Mouse (Mus musculus): Measurements from ENCODE around the gene Becn1. TPM values are rescaled to one million over a fixed set of nuclear protein-coding genes. Genes with fewer than 3 reads are reported as not detected.
"Not testable (repeated sequence)": the region's sequence is repeated elsewhere in the genome, so short reads cannot be mapped to it uniquely, and the experiment has no call there.

Becn1 gene
- total and polyA plus RNA-seq, 3 experiments = 46.3 to 148 (median 97.7) TPM

GRCm38 (mm10) chr11:101347083-101347775, 45.1 kb upstream of the Becn1 start:
- H3K4me1 ChIP-seq (ENCODE audit: insufficient read depth, low read depth, low read length) = no peaks in the 10 kb centered on the region
- no peaks in the 10 kb centered on the region for H3K9me3 ChIP-seq (replicated peaks)
- ATAC-seq (ENCODE audit: extremely low read depth, insufficient number of reproducible peaks, low FRiP score, poor library complexity, severe bottlenecking) = no peak
- TF ChIP-seq TAL1 (conservative IDR thresholded peaks at IDR 0.05; ENCODE audit: low read depth, low read length) (no peak), CTCF (IDR thresholded peaks at IDR 0.05; ENCODE audit: low read depth, low read length) (no peak), GATA2 (IDR thresholded peaks at IDR 0.05; ENCODE audit: borderline replicate concordance, low read depth, low read length) (no peak), POLR2AphosphoS5 (IDR thresholded peaks at IDR 0.05; ENCODE audit: insufficient replicate concordance, low read depth, low read length) (no peak), GATA1 (IDR thresholded peaks at IDR 0.05; ENCODE audit: borderline replicate concordance, low read length) (no peak)
- no peaks in the 10 kb centered on the region for H3K36me3 ChIP-seq (replicated peaks)
- no peak for DNase-seq (ENCODE audit: low spot score)
- H3K27me3 ChIP-seq (ENCODE audit: insufficient read depth, low read length) = peaks cover 27% of the 10 kb centered on the region
- H3K4me3 ChIP-seq (ENCODE audit: low read depth, low read length) = no peak overlapping the region

GRCm38 (mm10) chr11:101338123-101338760, 36.2 kb upstream of the Becn1 start:
- H3K4me1 ChIP-seq (ENCODE audit: insufficient read depth, low read depth, low read length) = peaks cover 26% of the 10 kb centered on the region
- H3K36me3 ChIP-seq (replicated peaks) = no peaks in the 10 kb centered on the region
- peaks cover 24% of the 10 kb centered on the region for H3K27me3 ChIP-seq (ENCODE audit: insufficient read depth, low read length)
- TF ChIP-seq POLR2AphosphoS5 (IDR thresholded peaks at IDR 0.05; ENCODE audit: insufficient replicate concordance, low read depth, low read length) = no peak
- TF ChIP-seq GATA2 (IDR thresholded peaks at IDR 0.05; ENCODE audit: borderline replicate concordance, low read depth, low read length) = no peak
- no peak for TF ChIP-seq CTCF (IDR thresholded peaks at IDR 0.05; ENCODE audit: low read depth, low read length)
- TF ChIP-seq TAL1 (conservative IDR thresholded peaks at IDR 0.05; ENCODE audit: low read depth, low read length) = no peak
- no peak for TF ChIP-seq GATA1 (IDR thresholded peaks at IDR 0.05; ENCODE audit: borderline replicate concordance, low read length)
- peak; percentile 85 for DNase-seq (ENCODE audit: low spot score)
- no peak overlapping the region; the same call in 1 of the 2 replicates for H3K4me3 ChIP-seq (ENCODE audit: low read depth, low read length)
- ATAC-seq (ENCODE audit: extremely low read depth, insufficient number of reproducible peaks, low FRiP score, poor library complexity, severe bottlenecking) = peak; percentile 60; the same call in 1 of the 2 replicates
- no peaks in the 10 kb centered on the region for H3K9me3 ChIP-seq (replicated peaks)

- ATAC-seq (ENCODE audit: extremely low read depth, insufficient number of reproducible peaks, low FRiP score, poor library complexity, severe bottlenecking) (no peak), DNase-seq (ENCODE audit: low spot score) (no peak)
- Histone ChIP-seq H3K9me3 (replicated peaks) (no peaks in the 10 kb centered on the region), H3K36me3 (replicated peaks) (peaks cover 12% of the 10 kb centered on the region), H3K4me1 (ENCODE audit: insufficient read depth, low read depth, low read length) (peaks cover 26% of the 10 kb centered on the region), H3K4me3 (ENCODE audit: low read depth, low read length) (no peak overlapping the region), H3K27me3 (ENCODE audit: insufficient read depth, low read length) (peaks cover 20% of the 10 kb centered on the region)
- no peak for TF ChIP-seq GATA2 (IDR thresholded peaks at IDR 0.05; ENCODE audit: borderline replicate concordance, low read depth, low read length)
- no peak for TF ChIP-seq CTCF (IDR thresholded peaks at IDR 0.05; ENCODE audit: low read depth, low read length)
- no peak for TF ChIP-seq GATA1 (IDR thresholded peaks at IDR 0.05; ENCODE audit: borderline replicate concordance, low read length)
- no peak for TF ChIP-seq TAL1 (conservative IDR thresholded peaks at IDR 0.05; ENCODE audit: low read depth, low read length)
- TF ChIP-seq POLR2AphosphoS5 (IDR thresholded peaks at IDR 0.05; ENCODE audit: insufficient replicate concordance, low read depth, low read length) = no peak
Measured at GRCm38 (mm10) chr11:101335685-101336084, 33.6 kb upstream of the Becn1 start.

- no peak for TF ChIP-seq POLR2AphosphoS5 (IDR thresholded peaks at IDR 0.05; ENCODE audit: insufficient replicate concordance, low read depth, low read length)
- no peak for TF ChIP-seq TAL1 (conservative IDR thresholded peaks at IDR 0.05; ENCODE audit: low read depth, low read length)
- no peak for TF ChIP-seq CTCF (IDR thresholded peaks at IDR 0.05; ENCODE audit: low read depth, low read length)
- no peak for TF ChIP-seq GATA2 (IDR thresholded peaks at IDR 0.05; ENCODE audit: borderline replicate concordance, low read depth, low read length)
- TF ChIP-seq GATA1 (IDR thresholded peaks at IDR 0.05; ENCODE audit: borderline replicate concordance, low read length) = no peak
- ATAC-seq (ENCODE audit: extremely low read depth, insufficient number of reproducible peaks, low FRiP score, poor library complexity, severe bottlenecking) = no peak
- H3K4me1 ChIP-seq (ENCODE audit: insufficient read depth, low read depth, low read length) = peaks cover 26% of the 10 kb centered on the region
Measured at GRCm38 (mm10) chr11:101334516-101334915, 32.4 kb upstream of the Becn1 start.

GRCm38 (mm10) chr11:101334023-101334422, 31.9 kb upstream of the Becn1 start:
- peaks cover 13% of the 10 kb centered on the region for H3K27me3 ChIP-seq (ENCODE audit: insufficient read depth, low read length)
- H3K36me3 ChIP-seq (replicated peaks) = peaks cover 17% of the 10 kb centered on the region
- TF ChIP-seq TAL1 (conservative IDR thresholded peaks at IDR 0.05; ENCODE audit: low read depth, low read length) (no peak), GATA1 (IDR thresholded peaks at IDR 0.05; ENCODE audit: borderline replicate concordance, low read length) (no peak), CTCF (IDR thresholded peaks at IDR 0.05; ENCODE audit: low read depth, low read length) (no peak), GATA2 (IDR thresholded peaks at IDR 0.05; ENCODE audit: borderline replicate concordance, low read depth, low read length) (no peak)
- no peaks in the 10 kb centered on the region for H3K9me3 ChIP-seq (replicated peaks)
- DNase-seq (ENCODE audit: low spot score) = no peak
- no peak overlapping the region for H3K4me3 ChIP-seq (ENCODE audit: low read depth, low read length)
- ATAC-seq (ENCODE audit: extremely low read depth, insufficient number of reproducible peaks, low FRiP score, poor library complexity, severe bottlenecking) = no peak
- H3K4me1 ChIP-seq (ENCODE audit: insufficient read depth, low read depth, low read length) = peaks cover 26% of the 10 kb centered on the region

More at GRCm38 (mm10) chr11:101334516-101334915, 32.4 kb upstream of the Becn1 start:
- Histone ChIP-seq H3K9me3 (replicated peaks) (no peaks in the 10 kb centered on the region), H3K27me3 (ENCODE audit: insufficient read depth, low read length) (peaks cover 13% of the 10 kb centered on the region), H3K4me3 (ENCODE audit: low read depth, low read length) (no peak overlapping the region), H3K36me3 (replicated peaks) (peaks cover 13% of the 10 kb centered on the region)
- DNase-seq (ENCODE audit: low spot score) = no peak

- Histone ChIP-seq H3K9me3 (replicated peaks) (no peaks in the 10 kb centered on the region), H3K4me1 (ENCODE audit: insufficient read depth, low read depth, low read length) (peaks cover 14% of the 10 kb centered on the region), H3K27me3 (ENCODE audit: insufficient read depth, low read length) (peaks cover 10% of the 10 kb centered on the region), H3K36me3 (replicated peaks) (peaks cover 30% of the 10 kb centered on the region), H3K4me3 (ENCODE audit: low read depth, low read length) (no peak overlapping the region)
- ATAC-seq (ENCODE audit: extremely low read depth, insufficient number of reproducible peaks, low FRiP score, poor library complexity, severe bottlenecking) = no peak
- TF ChIP-seq POLR2AphosphoS5 (IDR thresholded peaks at IDR 0.05; ENCODE audit: insufficient replicate concordance, low read depth, low read length) (no peak), TAL1 (conservative IDR thresholded peaks at IDR 0.05; ENCODE audit: low read depth, low read length) (no peak), GATA2 (IDR thresholded peaks at IDR 0.05; ENCODE audit: borderline replicate concordance, low read depth, low read length) (no peak), GATA1 (IDR thresholded peaks at IDR 0.05; ENCODE audit: borderline replicate concordance, low read length) (no peak), CTCF (IDR thresholded peaks at IDR 0.05; ENCODE audit: low read depth, low read length) (no peak)
- no peak for DNase-seq (ENCODE audit: low spot score)
Measured at GRCm38 (mm10) chr11:101332537-101332936, 30.5 kb upstream of the Becn1 start.

GRCm38 (mm10) chr11:101330961-101331360, 28.9 kb upstream of the Becn1 start:
- H3K4me3 ChIP-seq (ENCODE audit: low read depth, low read length); ATAC-seq (ENCODE audit: extremely low read depth, insufficient number of reproducible peaks, low FRiP score, poor library complexity, severe bottlenecking); DNase-seq (ENCODE audit: low spot score); H3K27me3 ChIP-seq (ENCODE audit: insufficient read depth, low read length); H3K9me3 ChIP-seq (replicated peaks): not testable (repeated sequence)
- Histone ChIP-seq H3K36me3 (replicated peaks) (peaks cover 43% of the 10 kb centered on the region), H3K4me1 (ENCODE audit: insufficient read depth, low read depth, low read length) (peaks cover 17% of the 10 kb centered on the region)

Data from G1E (cell line).